Mouse (Mus musculus): ENCODE measurements around the gene Smoc1. TPM values are rescaled to one million over a fixed set of nuclear protein-coding genes. Genes with fewer than 3 reads are reported as not detected.

The Smoc1 gene
- polyA plus RNA-seq, 1 experiment: 35.6 TPM

GRCm38 (mm10) chr12:81147956-81148355, 121.3 kb downstream of the Smoc1 start:
- Histone ChIP-seq H3K27ac (replicated peaks; ENCODE audit: low read depth, low read length) (no peak overlapping the region), H3K4me3 (ENCODE audit: insufficient read depth, low read depth, low read length) (no peak overlapping the region), H3K4me1 (ENCODE audit: control insufficient read depth, insufficient read depth, insufficient read length, low read length) (no peaks in the 10 kb centered on the region)

GRCm38 (mm10) chr12:81150917-81151316, 124.3 kb downstream of the Smoc1 start:
- Histone ChIP-seq H3K4me1 (ENCODE audit: control insufficient read depth, insufficient read depth, insufficient read length, low read length) (no peaks in the 10 kb centered on the region), H3K4me3 (ENCODE audit: insufficient read depth, low read depth, low read length) (no peak overlapping the region), H3K27ac (replicated peaks; ENCODE audit: low read depth, low read length) (no peak overlapping the region)

- Histone ChIP-seq H3K4me3 (ENCODE audit: insufficient read depth, low read depth, low read length) (no peak overlapping the region), H3K27ac (replicated peaks; ENCODE audit: low read depth, low read length) (no peak overlapping the region), H3K4me1 (ENCODE audit: control insufficient read depth, insufficient read depth, insufficient read length, low read length) (no peaks in the 10 kb centered on the region)
Measured at GRCm38 (mm10) chr12:81152082-81152481, 125.5 kb downstream of the Smoc1 start.

GRCm38 (mm10) chr12:81155675-81156074, 129.1 kb downstream of the Smoc1 start:
- no peaks in the 10 kb centered on the region for H3K4me1 ChIP-seq (ENCODE audit: control insufficient read depth, insufficient read depth, insufficient read length, low read length)
- no peak overlapping the region for H3K27ac ChIP-seq (replicated peaks; ENCODE audit: low read depth, low read length)

GRCm38 (mm10) chr12:81156841-81157240, 130.2 kb downstream of the Smoc1 start:
- Histone ChIP-seq H3K4me3 (ENCODE audit: insufficient read depth, low read depth, low read length) (no peak overlapping the region), H3K4me1 (ENCODE audit: control insufficient read depth, insufficient read depth, insufficient read length, low read length) (no peaks in the 10 kb centered on the region), H3K27ac (replicated peaks; ENCODE audit: low read depth, low read length) (no peak overlapping the region)

More at GRCm38 (mm10) chr12:81155675-81156074, 129.1 kb downstream of the Smoc1 start:
- no peak overlapping the region for H3K4me3 ChIP-seq (ENCODE audit: insufficient read depth, low read depth, low read length)

- Histone ChIP-seq H3K4me1 (ENCODE audit: control insufficient read depth, insufficient read depth, insufficient read length, low read length) (no peaks in the 10 kb centered on the region), H3K27ac (replicated peaks; ENCODE audit: low read depth, low read length) (no peak overlapping the region), H3K4me3 (ENCODE audit: insufficient read depth, low read depth, low read length) (no peak overlapping the region)
Measured at GRCm38 (mm10) chr12:81159947-81160346, 133.3 kb downstream of the Smoc1 start.

- Histone ChIP-seq H3K4me3 (ENCODE audit: insufficient read depth, low read depth, low read length) (no peak overlapping the region), H3K4me1 (ENCODE audit: control insufficient read depth, insufficient read depth, insufficient read length, low read length) (no peaks in the 10 kb centered on the region), H3K27ac (replicated peaks; ENCODE audit: low read depth, low read length) (no peak overlapping the region)
Measured at GRCm38 (mm10) chr12:81160425-81160824, 133.8 kb downstream of the Smoc1 start.

GRCm38 (mm10) chr12:81160831-81161230, 134.2 kb downstream of the Smoc1 start:
- no peak overlapping the region for H3K27ac ChIP-seq (replicated peaks; ENCODE audit: low read depth, low read length)
- no peaks in the 10 kb centered on the region for H3K4me1 ChIP-seq (ENCODE audit: control insufficient read depth, insufficient read depth, insufficient read length, low read length)
- H3K4me3 ChIP-seq (ENCODE audit: insufficient read depth, low read depth, low read length): no peak overlapping the region

GRCm38 (mm10) chr12:81161282-81161681, 134.7 kb downstream of the Smoc1 start:
- no peak overlapping the region for H3K4me3 ChIP-seq (ENCODE audit: insufficient read depth, low read depth, low read length)
- no peak overlapping the region for H3K27ac ChIP-seq (replicated peaks; ENCODE audit: low read depth, low read length)
- no peaks in the 10 kb centered on the region for H3K4me1 ChIP-seq (ENCODE audit: control insufficient read depth, insufficient read depth, insufficient read length, low read length)

GRCm38 (mm10) chr12:81163131-81163530, 136.5 kb downstream of the Smoc1 start:
- H3K27ac ChIP-seq (replicated peaks; ENCODE audit: low read depth, low read length): no peak overlapping the region
- H3K4me3 ChIP-seq (ENCODE audit: insufficient read depth, low read depth, low read length): no peak overlapping the region
- H3K4me1 ChIP-seq (ENCODE audit: control insufficient read depth, insufficient read depth, insufficient read length, low read length): no peaks in the 10 kb centered on the region

GRCm38 (mm10) chr12:81163566-81163965, 137.0 kb downstream of the Smoc1 start:
- H3K4me1 ChIP-seq (ENCODE audit: control insufficient read depth, insufficient read depth, insufficient read length, low read length): no peaks in the 10 kb centered on the region
- no peak overlapping the region for H3K27ac ChIP-seq (replicated peaks; ENCODE audit: low read depth, low read length)
- H3K4me3 ChIP-seq (ENCODE audit: insufficient read depth, low read depth, low read length): no peak overlapping the region

- no peaks in the 10 kb centered on the region for H3K4me1 ChIP-seq (ENCODE audit: control insufficient read depth, insufficient read depth, insufficient read length, low read length)
Measured at GRCm38 (mm10) chr12:81166092-81166491, 139.5 kb downstream of the Smoc1 start.

GRCm38 (mm10) chr12:81166615-81167014, 140.0 kb downstream of the Smoc1 start:
- no peak overlapping the region for H3K4me3 ChIP-seq (ENCODE audit: insufficient read depth, low read depth, low read length)
- no peak overlapping the region for H3K27ac ChIP-seq (replicated peaks; ENCODE audit: low read depth, low read length)
- H3K4me1 ChIP-seq (ENCODE audit: control insufficient read depth, insufficient read depth, insufficient read length, low read length): no peaks in the 10 kb centered on the region

More at GRCm38 (mm10) chr12:81166092-81166491, 139.5 kb downstream of the Smoc1 start:
- H3K4me3 ChIP-seq (ENCODE audit: insufficient read depth, low read depth, low read length): no peak overlapping the region
- no peak overlapping the region for H3K27ac ChIP-seq (replicated peaks; ENCODE audit: low read depth, low read length)

- no peaks in the 10 kb centered on the region for H3K4me1 ChIP-seq (ENCODE audit: control insufficient read depth, insufficient read depth, insufficient read length, low read length)
- H3K27ac ChIP-seq (replicated peaks; ENCODE audit: low read depth, low read length): no peak overlapping the region
- no peak overlapping the region for H3K4me3 ChIP-seq (ENCODE audit: insufficient read depth, low read depth, low read length)
Measured at GRCm38 (mm10) chr12:81167142-81167541, 140.5 kb downstream of the Smoc1 start.

- no peak overlapping the region for H3K27ac ChIP-seq (replicated peaks; ENCODE audit: low read depth, low read length)
- H3K4me3 ChIP-seq (ENCODE audit: insufficient read depth, low read depth, low read length): no peak overlapping the region
Measured at GRCm38 (mm10) chr12:81168031-81168430, 141.4 kb downstream of the Smoc1 start.

GRCm38 (mm10) chr12:81168494-81168893, 141.9 kb downstream of the Smoc1 start:
- no peak overlapping the region for H3K4me3 ChIP-seq (ENCODE audit: insufficient read depth, low read depth, low read length)
- no peak overlapping the region for H3K27ac ChIP-seq (replicated peaks; ENCODE audit: low read depth, low read length)
- H3K4me1 ChIP-seq (ENCODE audit: control insufficient read depth, insufficient read depth, insufficient read length, low read length): no peaks in the 10 kb centered on the region

More at GRCm38 (mm10) chr12:81168031-81168430, 141.4 kb downstream of the Smoc1 start:
- no peaks in the 10 kb centered on the region for H3K4me1 ChIP-seq (ENCODE audit: control insufficient read depth, insufficient read depth, insufficient read length, low read length)

GRCm38 (mm10) chr12:81170076-81170475, 143.5 kb downstream of the Smoc1 start:
- Histone ChIP-seq H3K4me3 (ENCODE audit: insufficient read depth, low read depth, low read length) (no peak overlapping the region), H3K4me1 (ENCODE audit: control insufficient read depth, insufficient read depth, insufficient read length, low read length) (no peaks in the 10 kb centered on the region), H3K27ac (replicated peaks; ENCODE audit: low read depth, low read length) (no peak overlapping the region)
